Mouse (Mus musculus): Measurements from ENCODE around the gene Cideb. TPM values are rescaled to one million over a fixed set of nuclear protein-coding genes. Genes with fewer than 3 reads are reported as not detected.

The Cideb gene
- polyA plus RNA-seq, 1 experiment from 2014 or later: not detected

DNA sequence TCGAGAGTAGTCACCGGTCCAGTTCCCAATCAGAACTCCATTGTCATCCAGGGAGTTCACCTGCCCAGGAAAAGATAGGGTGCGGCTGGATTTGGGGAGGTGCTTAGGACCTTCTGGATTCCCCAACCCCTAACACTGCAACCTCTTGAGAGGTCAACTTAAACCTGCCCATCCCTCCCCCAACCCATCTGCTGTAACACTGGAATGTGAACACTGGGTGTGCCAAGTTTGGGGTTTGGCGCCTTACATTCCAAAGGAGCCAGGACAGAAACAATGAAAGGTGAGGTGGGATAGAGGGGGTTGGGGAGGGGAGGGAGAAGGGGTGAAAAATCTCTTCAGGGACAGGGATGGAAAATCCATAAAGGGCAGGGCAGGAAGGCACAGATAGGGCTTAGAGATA is 48.7 kb downstream of the Cideb start:
- H3K9ac ChIP-seq: no peak overlapping the region
- H3K4me3 ChIP-seq (replicated peaks; ENCODE audit: low read length): no peak overlapping the region
- no peaks in the 10 kb centered on the region for H3K36me3 ChIP-seq (replicated peaks; ENCODE audit: control insufficient read depth, insufficient read depth)
- no peak overlapping the region for H3K4me2 ChIP-seq (replicated peaks)
- 86% methylated on average over 4 of the region's 4 CpGs for WGBS
- peaks cover 11% of the 10 kb centered on the region; the same call in 1 of the 2 replicates for H3K27me3 ChIP-seq (ENCODE audit: control insufficient read depth, insufficient read depth, low read length)
- H3K9me3 ChIP-seq (ENCODE audit: control insufficient read depth, low read length): no peaks in the 10 kb centered on the region
- no peaks in the 10 kb centered on the region for H3K4me1 ChIP-seq (replicated peaks; ENCODE audit: control insufficient read depth, insufficient read depth, low read length)
- DNase-seq (ENCODE audit: low spot score) (no peak), ATAC-seq (ENCODE audit: low FRiP score) (0 out of 2 replicates have a peak, but pooled peaks have one; percentile 7)
- no peak overlapping the region for H3K27ac ChIP-seq

DNA sequence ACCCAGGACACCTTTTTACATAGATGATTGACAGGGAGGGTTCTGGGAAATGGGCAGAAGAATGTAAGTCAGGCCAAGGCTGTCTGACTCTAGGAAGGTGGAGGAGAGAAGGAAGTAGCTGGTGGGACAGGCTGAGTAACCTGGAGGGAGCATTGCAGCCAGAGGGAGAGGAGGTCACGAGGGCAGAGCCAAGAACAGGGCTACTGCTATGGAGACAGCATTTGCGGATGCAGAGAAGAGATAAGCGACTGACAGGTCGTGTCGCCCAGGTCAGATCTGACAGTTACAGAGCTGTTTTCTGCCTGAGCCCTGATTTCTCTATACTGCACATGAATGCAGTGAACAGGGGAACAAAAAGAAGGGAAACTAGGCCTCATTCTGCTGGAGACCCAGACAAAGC is 50.9 kb downstream of the Cideb start:
- 85% methylated on average over 5 of the region's 5 CpGs for WGBS
- ATAC-seq (ENCODE audit: low FRiP score) (no peak), DNase-seq (ENCODE audit: low spot score) (no peak)
- Histone ChIP-seq H3K4me2 (replicated peaks) (no peak overlapping the region), H3K4me1 (replicated peaks; ENCODE audit: control insufficient read depth, insufficient read depth, low read length) (no peaks in the 10 kb centered on the region), H3K27ac (no peak overlapping the region), H3K9me3 (ENCODE audit: control insufficient read depth, low read length) (no peaks in the 10 kb centered on the region), H3K4me3 (replicated peaks; ENCODE audit: low read length) (no peak overlapping the region), H3K9ac (no peak overlapping the region), H3K27me3 (ENCODE audit: control insufficient read depth, insufficient read depth, low read length) (no peaks in the 10 kb centered on the region), H3K36me3 (replicated peaks; ENCODE audit: control insufficient read depth, insufficient read depth) (no peaks in the 10 kb centered on the region)

- H3K9ac ChIP-seq: no peak overlapping the region
- no peak for ATAC-seq (ENCODE audit: low FRiP score)
- no peaks in the 10 kb centered on the region for H3K9me3 ChIP-seq (ENCODE audit: control insufficient read depth, low read length)
- no peak overlapping the region for H3K4me2 ChIP-seq (replicated peaks)
- H3K4me3 ChIP-seq (replicated peaks; ENCODE audit: low read length): no peak overlapping the region
- no peak overlapping the region for H3K27ac ChIP-seq
- no peaks in the 10 kb centered on the region for H3K27me3 ChIP-seq (ENCODE audit: control insufficient read depth, insufficient read depth, low read length)
- DNase-seq (ENCODE audit: low spot score): no peak
- WGBS: 92% methylated on average over 8 of the region's 8 CpGs
- H3K36me3 ChIP-seq (replicated peaks; ENCODE audit: control insufficient read depth, insufficient read depth): no peaks in the 10 kb centered on the region
- no peaks in the 10 kb centered on the region for H3K4me1 ChIP-seq (replicated peaks; ENCODE audit: control insufficient read depth, insufficient read depth, low read length)
Measured at GRCm38 (mm10) chr14:55706051-55706600, 52.1 kb downstream of the Cideb start.

Other genes starting within 250 kb of the Cideb start
- 3.2 and 4.2 TPM in 2 replicates for gene Cpne6, start 248.0 kb downstream of the Cideb start, polyA plus RNA-seq (2014; fragmentation: Nextera tagmentation; extraction: Ambion mirVana)
- 0.10 and 0.17 TPM in 2 replicates for gene Nrl, start 233.5 kb downstream of the Cideb start, polyA plus RNA-seq (2014; fragmentation: Nextera tagmentation; extraction: Ambion mirVana)
- gene Pck2, start 218.2 kb downstream of the Cideb start, polyA plus RNA-seq (2014; fragmentation: Nextera tagmentation; extraction: Ambion mirVana): 17.5 and 19.2 TPM in 2 replicates
- 107 and 112 TPM in 2 replicates for gene Dcaf11, start 198.5 kb downstream of the Cideb start, polyA plus RNA-seq (2014; fragmentation: Nextera tagmentation; extraction: Ambion mirVana)
- 1.4 TPM in 1 of 2 replicates, not detected in the other for gene A730061H03Rik, start 198.1 kb downstream of the Cideb start, polyA plus RNA-seq (2014; fragmentation: Nextera tagmentation; extraction: Ambion mirVana)
- 0.27 TPM in 1 of 2 replicates, not detected in the other for gene Fitm1, start 182.8 kb downstream of the Cideb start, polyA plus RNA-seq (2014; fragmentation: Nextera tagmentation; extraction: Ambion mirVana)
- 192 and 207 TPM in 2 replicates for gene Psme1, start 180.3 kb downstream of the Cideb start, polyA plus RNA-seq (2014; fragmentation: Nextera tagmentation; extraction: Ambion mirVana)
- gene Emc9, start 173.2 kb downstream of the Cideb start, polyA plus RNA-seq (2014; fragmentation: Nextera tagmentation; extraction: Ambion mirVana): 37.2 and 39.2 TPM in 2 replicates
- gene Psme2, start 167.3 kb downstream of the Cideb start, polyA plus RNA-seq (2014; fragmentation: Nextera tagmentation; extraction: Ambion mirVana): 152 and 179 TPM in 2 replicates
- gene Rnf31, start 166.8 kb downstream of the Cideb start, polyA plus RNA-seq (2014; fragmentation: Nextera tagmentation; extraction: Ambion mirVana): 12.5 and 20.4 TPM in 2 replicates
- 7.4 and 8.0 TPM in 2 replicates for gene Irf9, start 154.9 kb downstream of the Cideb start, polyA plus RNA-seq (2014; fragmentation: Nextera tagmentation; extraction: Ambion mirVana)
- 8.6 and 9.0 TPM in 2 replicates for gene Rec8, start 140.4 kb downstream of the Cideb start, polyA plus RNA-seq (2014; fragmentation: Nextera tagmentation; extraction: Ambion mirVana)
- 110 and 114 TPM in 2 replicates for gene Ipo4, start 122.5 kb downstream of the Cideb start, polyA plus RNA-seq (2014; fragmentation: Nextera tagmentation; extraction: Ambion mirVana)
- gene Gm49378, start 120.6 kb downstream of the Cideb start, polyA plus RNA-seq (2014; fragmentation: Nextera tagmentation; extraction: Ambion mirVana): 1.5 and 2.8 TPM in 2 replicates
- gene Tm9sf1, start 114.7 kb downstream of the Cideb start, polyA plus RNA-seq (2014; fragmentation: Nextera tagmentation; extraction: Ambion mirVana): 58.9 and 68.0 TPM in 2 replicates
- gene Tssk4, start 108.3 kb downstream of the Cideb start, polyA plus RNA-seq (2014; fragmentation: Nextera tagmentation; extraction: Ambion mirVana): 0.31 and 0.33 TPM in 2 replicates
- 70.4 and 71.0 TPM in 2 replicates for gene Mdp1, start 98.0 kb downstream of the Cideb start, polyA plus RNA-seq (2014; fragmentation: Nextera tagmentation; extraction: Ambion mirVana)
- 35.8 and 40.8 TPM in 2 replicates for gene Gmpr2, start 86.5 kb downstream of the Cideb start, polyA plus RNA-seq (2014; fragmentation: Nextera tagmentation; extraction: Ambion mirVana)
- 544 and 612 TPM in 2 replicates for gene Nedd8, start 86.3 kb downstream of the Cideb start, polyA plus RNA-seq (2014; fragmentation: Nextera tagmentation; extraction: Ambion mirVana)
- gene Tinf2, start 76.6 kb downstream of the Cideb start, polyA plus RNA-seq (2014; fragmentation: Nextera tagmentation; extraction: Ambion mirVana): 24.3 and 25.1 TPM in 2 replicates
- 0.14 and 0.25 TPM in 2 replicates for gene Tgm1, start 44.5 kb downstream of the Cideb start, polyA plus RNA-seq (2014; fragmentation: Nextera tagmentation; extraction: Ambion mirVana)
- gene Rabggta, start 36.2 kb downstream of the Cideb start, polyA plus RNA-seq (2014; fragmentation: Nextera tagmentation; extraction: Ambion mirVana): 46.2 and 48.8 TPM in 2 replicates
- 70.8 and 72.3 TPM in 2 replicates for gene Dhrs1, start 12.8 kb downstream of the Cideb start, polyA plus RNA-seq (2014; fragmentation: Nextera tagmentation; extraction: Ambion mirVana)
- gene Nop9, start 12.8 kb downstream of the Cideb start, polyA plus RNA-seq (2014; fragmentation: Nextera tagmentation; extraction: Ambion mirVana): 31.4 and 33.0 TPM in 2 replicates
- 0.36 and 0.70 TPM in 2 replicates for gene Ltb4r2, start 3.0 kb upstream of the Cideb start, polyA plus RNA-seq (2014; fragmentation: Nextera tagmentation; extraction: Ambion mirVana)
- gene Ltb4r1, start 7.5 kb upstream of the Cideb start, polyA plus RNA-seq (2014; fragmentation: Nextera tagmentation; extraction: Ambion mirVana): 0.20 TPM in 1 of 2 replicates, not detected in the other
- gene Adcy4, start 25.6 kb upstream of the Cideb start, polyA plus RNA-seq (2014; fragmentation: Nextera tagmentation; extraction: Ambion mirVana): 5.0 and 5.8 TPM in 2 replicates
- gene Ripk3, start 30.4 kb upstream of the Cideb start, polyA plus RNA-seq (2014; fragmentation: Nextera tagmentation; extraction: Ambion mirVana): 1.8 and 2.9 TPM in 2 replicates
- 9.4 and 10.1 TPM in 2 replicates for gene Nfatc4, start 64.7 kb upstream of the Cideb start, polyA plus RNA-seq (2014; fragmentation: Nextera tagmentation; extraction: Ambion mirVana)
- 10.8 and 11.7 TPM in 2 replicates for gene Nynrin, start 95.6 kb upstream of the Cideb start, polyA plus RNA-seq (2014; fragmentation: Nextera tagmentation; extraction: Ambion mirVana)
- gene Cbln3, start 125.9 kb upstream of the Cideb start, polyA plus RNA-seq (2014; fragmentation: Nextera tagmentation; extraction: Ambion mirVana): 0.51 and 0.56 TPM in 2 replicates
- 6.6 and 7.0 TPM in 2 replicates for gene Khnyn, start 126.5 kb upstream of the Cideb start, polyA plus RNA-seq (2014; fragmentation: Nextera tagmentation; extraction: Ambion mirVana)
- 131 and 138 TPM in 2 replicates for gene Sdr39u1, start 141.8 kb upstream of the Cideb start, polyA plus RNA-seq (2014; fragmentation: Nextera tagmentation; extraction: Ambion mirVana)
- 0.60 TPM in 1 of 2 replicates, not detected in the other for gene Cma1, start 186.2 kb upstream of the Cideb start, polyA plus RNA-seq (2014; fragmentation: Nextera tagmentation; extraction: Ambion mirVana)
- not detected in 2 replicates for gene Cma2, start 192.5 kb upstream of the Cideb start, polyA plus RNA-seq (2014; fragmentation: Nextera tagmentation; extraction: Ambion mirVana)